Mouse (Mus musculus) MEL (cell line): ENCODE measurements around the gene Cd24a.
A peak's percentile ranks its signal among the peaks of the same experiment; 100 is the strongest.

Experiments used
- CTCF ChIP-seq, 3 experiments: IDR thresholded peaks in 2 of 3; conservative IDR thresholded peaks in 1 of 3; 2 replicates each; pipeline ENCODE4 v1.5.1; 2011 to 2012; ENCODE audit warnings: low read length in 3 of 3, low read depth in 2 of 3, mild to moderate bottlenecking in 2 of 3, improper control_type of control experiment in 1 of 3, inconsistent platforms in 1 of 3, mixed read lengths in 1 of 3, moderate library complexity in 1 of 3; ENCODE audit not compliant: control insufficient read depth in 1 of 3, insufficient read depth in 1 of 3, poor library complexity in 1 of 3, severe bottlenecking in 1 of 3
- EP300 ChIP-seq, 2 experiments: IDR thresholded peaks; 2 replicates each; pipeline ENCODE4 v1.6.1; 2011; ENCODE audit warnings: improper control_type of control experiment in 2 of 2, low read length in 2 of 2, low read depth in 1 of 2, mild to moderate bottlenecking in 1 of 2
- GATA1 ChIP-seq: IDR thresholded peaks from 2 replicates; pipeline ENCODE4 v1.6.1; 2011; ENCODE audit warnings: low read depth, low read length, improper control_type of control experiment
- MAX ChIP-seq: IDR thresholded peaks from 2 replicates; pipeline ENCODE4 v1.6.1; 2011; ENCODE audit warnings: low read length, improper control_type of control experiment
- MYB ChIP-seq: IDR thresholded peaks from 2 replicates; pipeline ENCODE4 v1.6.1; 2011; ENCODE audit warnings: mild to moderate bottlenecking, low read depth, low read length, improper control_type of control experiment
- MYC ChIP-seq: IDR thresholded peaks from 2 replicates; pipeline ENCODE4 v1.6.1; 2011; ENCODE audit warnings: low read depth, mild to moderate bottlenecking, low read length, improper control_type of control experiment, moderate library complexity
- RAD21 ChIP-seq: IDR thresholded peaks from 2 replicates; pipeline ENCODE4 v1.6.1; 2011; ENCODE audit warnings: mild to moderate bottlenecking, low read depth, low read length, improper control_type of control experiment
- UBTF ChIP-seq: IDR thresholded peaks from 2 replicates; pipeline ENCODE4 v1.6.1; 2012; ENCODE audit warnings: low read depth, mild to moderate bottlenecking, inconsistent platforms, low read length, improper control_type of control experiment, moderate library complexity, borderline replicate concordance; ENCODE audit not compliant: insufficient read depth
- USF1 ChIP-seq: IDR thresholded peaks from 2 replicates; pipeline ENCODE4 v1.6.1; 2014; ENCODE audit warnings: low read depth, mild to moderate bottlenecking, inconsistent platforms, low read length, improper control_type of control experiment, moderate library complexity

DNA sequence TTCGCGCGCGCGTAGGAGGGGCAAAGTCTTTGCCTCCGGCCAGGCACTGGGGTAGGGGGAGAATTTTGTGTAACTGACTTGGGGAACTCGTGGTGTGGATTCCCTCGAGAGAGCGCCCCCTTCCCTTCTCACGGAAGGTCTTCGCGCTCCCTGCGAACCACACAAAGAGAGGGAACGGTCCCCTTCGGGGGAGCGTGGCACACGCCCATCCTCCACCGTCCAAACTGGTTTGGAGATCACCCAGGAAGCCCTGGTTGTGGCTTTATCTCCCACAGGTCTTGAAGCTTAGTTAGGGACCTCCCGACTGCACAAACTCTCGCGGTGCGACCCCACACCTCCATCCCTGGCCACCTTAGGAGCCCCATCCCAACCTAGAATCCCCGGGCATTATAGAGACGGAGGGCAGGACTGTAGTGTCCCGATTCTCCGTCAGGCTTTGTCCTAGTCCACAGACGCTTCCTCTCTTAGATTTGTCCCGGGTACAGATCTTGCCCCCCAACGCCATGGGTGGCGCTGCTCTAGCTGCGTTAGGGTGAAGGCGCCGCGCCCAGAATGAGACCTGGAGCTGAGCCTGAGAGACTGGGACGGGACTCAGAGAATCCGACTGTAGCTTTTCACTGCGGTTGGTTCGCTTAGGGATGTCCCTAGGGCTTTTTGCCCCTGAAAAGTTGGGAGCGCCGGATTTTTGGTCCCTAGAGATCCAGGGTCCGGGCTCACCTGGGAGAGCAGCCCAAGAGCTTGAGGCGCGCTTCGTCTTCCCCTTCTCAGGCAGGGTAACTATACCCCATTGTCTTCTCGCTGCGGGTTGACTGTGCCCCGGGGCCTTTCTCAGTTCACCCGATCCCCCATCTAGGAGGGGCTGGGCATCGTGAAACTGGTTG is 1.5 kb downstream of the Cd24a start:
- TF ChIP-seq EP300 (IDR thresholded peaks at IDR 0.05; ENCODE audit: low read depth in 1 of 2, low read length in 2 of 2), result peak in 1 of 2 experiments; percentile 7; a peak in 1 of 4 replicates
- 0 out of 2 replicates have a peak, but pooled peaks have one; percentile 10 for TF ChIP-seq MAX
- no peak for TF ChIP-seq USF1
- TF ChIP-seq UBTF, result 0 out of 2 replicates have a peak, but pooled peaks have one; percentile 31
- peak; percentile 11; the same call in 1 of the 2 replicates for TF ChIP-seq RAD21
- TF ChIP-seq MYB, result no peak
- peak in 2 of 3 experiments; percentile 40 to 48; a peak in 3 of 6 replicates for TF ChIP-seq CTCF (IDR thresholded peaks at IDR 0.05 in 2 of 3, conservative IDR thresholded peaks at IDR 0.05 in 1 of 3; ENCODE audit: control insufficient read depth in 1 of 3, insufficient read depth in 1 of 3, low read depth in 2 of 3, low read length in 3 of 3, poor library complexity in 1 of 3, severe bottlenecking in 1 of 3)
- TF ChIP-seq MYC, result 0 out of 2 replicates have a peak, but pooled peaks have one; percentile 21
- peak; percentile 21; the same call in 1 of the 2 replicates for TF ChIP-seq GATA1
